Mouse (Mus musculus): Measurements from ENCODE around the gene Akap7. TPM values are rescaled to one million over a fixed set of nuclear protein-coding genes. Genes with fewer than 3 reads are reported as not detected.
"Not testable (repeated sequence)": the region's sequence is repeated elsewhere in the genome, so short reads cannot be mapped to it uniquely, and the experiment has no call there.

The Akap7 gene
- polyA plus RNA-seq, 1 experiment: 10.6 TPM

DNA sequence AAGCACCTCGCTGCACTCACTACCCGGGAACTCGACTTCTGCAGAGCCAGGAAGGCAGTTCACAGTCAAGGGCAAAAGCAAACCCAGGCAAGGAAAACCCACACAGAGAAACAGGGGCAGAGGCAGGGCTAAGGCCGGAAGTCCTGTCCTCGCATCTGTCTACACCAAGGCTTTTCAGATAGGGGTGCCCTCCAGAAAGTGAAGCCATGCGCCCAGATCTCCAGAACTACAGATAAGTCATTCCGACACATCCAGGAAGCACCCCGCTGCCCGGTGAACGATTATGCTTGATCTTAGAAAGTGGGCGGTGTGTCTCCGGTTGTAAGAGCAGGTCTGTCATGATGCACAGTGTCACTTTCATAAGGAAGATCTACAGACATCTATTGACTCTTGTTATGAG, 109.1 kb downstream of the Akap7 start:
- no peaks in the 10 kb centered on the region for H3K27me3 ChIP-seq (ENCODE audit: control insufficient read depth, insufficient read depth, low read length)
- WGBS: 19% methylated on average over 12 of the region's 12 CpGs
- peaks cover 14% of the 10 kb centered on the region; the same call in 1 of the 2 replicates for H3K4me1 ChIP-seq (ENCODE audit: control insufficient read depth, insufficient read depth, insufficient read length, low read length)
- H3K36me3 ChIP-seq (ENCODE audit: control insufficient read depth, insufficient read depth, low read length): peaks cover 7% of the 10 kb centered on the region; the same call in 1 of the 2 replicates
- peak overlapping the region; percentile 61 for H3K4me3 ChIP-seq (ENCODE audit: low read depth, low read length)
- H3K27ac ChIP-seq (ENCODE audit: insufficient read depth, low read depth, low read length): peak overlapping the region; percentile 100
- no peak for TF ChIP-seq CTCF (IDR thresholded peaks at IDR 0.05; ENCODE audit: extremely low read depth, insufficient read length, insufficient replicate concordance, low read depth, low read length)
- TF ChIP-seq POLR2A (IDR thresholded peaks at IDR 0.05; ENCODE audit: low read depth, low read length): no peak

DNA sequence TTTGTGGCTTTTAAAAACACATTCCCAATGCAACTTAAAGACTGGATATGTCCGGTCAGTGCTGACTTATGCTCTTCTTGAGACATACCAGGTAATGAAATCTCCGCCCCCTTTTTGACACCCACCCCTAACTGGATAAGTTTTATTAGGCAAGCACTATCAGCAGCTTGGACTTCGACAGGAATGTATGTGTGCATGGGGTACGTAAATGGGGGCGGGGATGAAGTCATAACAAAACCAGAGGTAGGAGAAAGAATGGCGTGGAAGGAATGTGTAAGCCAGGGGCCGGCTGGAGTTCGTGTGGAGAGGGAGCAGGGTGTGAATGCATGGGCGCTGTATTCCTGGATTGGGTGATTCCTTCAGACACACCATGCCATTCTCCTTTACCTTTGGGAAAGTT, 109.6 kb downstream of the Akap7 start:
- WGBS: 21% methylated on average over 9 of the region's 9 CpGs
- Histone ChIP-seq H3K27ac (ENCODE audit: insufficient read depth, low read depth, low read length) (peak overlapping the region; percentile 100), H3K36me3 (ENCODE audit: control insufficient read depth, insufficient read depth, low read length) (peaks cover 7% of the 10 kb centered on the region; the same call in 1 of the 2 replicates), H3K4me1 (ENCODE audit: control insufficient read depth, insufficient read depth, insufficient read length, low read length) (peaks cover 16% of the 10 kb centered on the region; the same call in 1 of the 2 replicates), H3K27me3 (ENCODE audit: control insufficient read depth, insufficient read depth, low read length) (no peaks in the 10 kb centered on the region), H3K4me3 (ENCODE audit: low read depth, low read length) (peak overlapping the region; percentile 61)
- TF ChIP-seq CTCF (IDR thresholded peaks at IDR 0.05; ENCODE audit: extremely low read depth, insufficient read length, insufficient replicate concordance, low read depth, low read length) (no peak), POLR2A (IDR thresholded peaks at IDR 0.05; ENCODE audit: low read depth, low read length) (0 out of 2 replicates have a peak, but pooled peaks have one; percentile 30)

DNA sequence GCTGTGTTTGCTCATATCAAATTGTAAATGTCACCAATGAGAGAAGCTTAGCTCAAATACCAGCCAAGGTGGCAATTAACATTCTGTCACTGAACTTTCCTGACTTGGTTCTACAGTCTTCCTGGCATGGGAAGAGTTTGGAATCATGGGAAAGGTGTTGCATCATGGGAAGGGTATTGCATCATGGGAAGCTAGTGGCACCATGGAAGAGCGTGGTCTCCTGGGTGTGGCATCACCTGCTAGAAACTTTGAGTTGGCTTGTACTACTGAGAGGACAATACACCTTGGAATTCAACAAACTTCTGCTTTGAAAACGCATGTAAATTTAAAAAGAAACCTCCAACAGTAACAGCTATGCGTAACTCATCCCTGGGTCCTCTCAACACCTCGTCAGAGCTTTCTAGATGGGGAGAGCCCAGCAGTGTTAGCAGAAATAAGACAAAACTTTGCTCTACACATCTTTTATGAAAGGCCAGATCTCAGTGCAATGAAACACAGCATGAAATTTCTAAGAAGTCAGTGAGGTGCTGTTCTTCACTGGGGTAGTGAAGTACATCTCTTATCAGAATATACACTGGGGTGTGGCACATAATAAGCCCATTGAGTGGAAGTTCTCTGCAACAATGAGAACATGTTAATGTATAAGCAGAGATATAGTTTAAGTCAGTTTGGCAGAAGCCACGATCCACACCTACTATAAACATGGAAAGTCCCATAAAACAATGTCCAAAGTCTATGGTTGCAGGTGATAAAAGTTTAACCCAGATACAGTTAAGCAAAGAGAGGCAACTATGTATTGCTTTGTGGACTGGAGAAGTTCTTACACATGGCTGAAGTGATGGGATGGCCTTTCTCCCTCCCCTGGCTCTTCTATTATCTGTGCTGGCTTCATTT, 115.2 kb downstream of the Akap7 start:
- peaks cover 25% of the 10 kb centered on the region for H3K4me1 ChIP-seq (ENCODE audit: control insufficient read depth, insufficient read depth, insufficient read length, low read length)
- peak overlapping the region; percentile 99 for H3K27ac ChIP-seq (ENCODE audit: insufficient read depth, low read depth, low read length)
- no peaks in the 10 kb centered on the region for H3K27me3 ChIP-seq (ENCODE audit: control insufficient read depth, insufficient read depth, low read length)
- no peak overlapping the region for H3K4me3 ChIP-seq (ENCODE audit: low read depth, low read length)
- TF ChIP-seq CTCF (IDR thresholded peaks at IDR 0.05; ENCODE audit: extremely low read depth, insufficient read length, insufficient replicate concordance, low read depth, low read length) (no peak), POLR2A (IDR thresholded peaks at IDR 0.05; ENCODE audit: low read depth, low read length) (no peak)
- peaks cover 8% of the 10 kb centered on the region; the same call in 1 of the 2 replicates for H3K36me3 ChIP-seq (ENCODE audit: control insufficient read depth, insufficient read depth, low read length)
- WGBS: 28% methylated on average over 5 of the region's 5 CpGs

DNA sequence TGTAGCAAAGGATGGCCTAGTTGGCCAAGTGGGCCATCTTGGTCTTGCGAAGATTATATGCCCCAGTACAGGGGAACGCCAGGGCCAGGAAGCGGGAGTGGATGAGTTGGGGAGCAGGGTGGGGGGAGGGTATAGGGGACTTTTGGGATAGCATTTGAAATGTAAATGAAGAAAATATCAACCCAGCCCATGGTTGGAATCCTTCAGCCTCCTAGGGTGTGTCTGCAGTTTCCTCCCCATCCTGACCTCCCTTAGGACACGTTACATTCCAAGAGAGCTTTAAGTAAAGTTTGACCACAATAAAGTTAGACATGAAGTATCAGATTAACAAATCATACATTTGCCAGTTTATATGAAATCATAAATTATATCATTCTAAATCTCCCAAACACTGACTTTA, 116.5 kb downstream of the Akap7 start:
- peaks cover 8% of the 10 kb centered on the region; the same call in 1 of the 2 replicates for H3K36me3 ChIP-seq (ENCODE audit: control insufficient read depth, insufficient read depth, low read length)
- H3K27ac ChIP-seq (ENCODE audit: insufficient read depth, low read depth, low read length): no peak overlapping the region
- no peak for TF ChIP-seq POLR2A (IDR thresholded peaks at IDR 0.05; ENCODE audit: low read depth, low read length)
- TF ChIP-seq CTCF (IDR thresholded peaks at IDR 0.05; ENCODE audit: extremely low read depth, insufficient read length, insufficient replicate concordance, low read depth, low read length): no peak
- WGBS: 87% methylated on average over 4 of the region's 4 CpGs
- no peak overlapping the region for H3K4me3 ChIP-seq (ENCODE audit: low read depth, low read length)
- peaks cover 22% of the 10 kb centered on the region for H3K4me1 ChIP-seq (ENCODE audit: control insufficient read depth, insufficient read depth, insufficient read length, low read length)
- no peaks in the 10 kb centered on the region for H3K27me3 ChIP-seq (ENCODE audit: control insufficient read depth, insufficient read depth, low read length)

DNA sequence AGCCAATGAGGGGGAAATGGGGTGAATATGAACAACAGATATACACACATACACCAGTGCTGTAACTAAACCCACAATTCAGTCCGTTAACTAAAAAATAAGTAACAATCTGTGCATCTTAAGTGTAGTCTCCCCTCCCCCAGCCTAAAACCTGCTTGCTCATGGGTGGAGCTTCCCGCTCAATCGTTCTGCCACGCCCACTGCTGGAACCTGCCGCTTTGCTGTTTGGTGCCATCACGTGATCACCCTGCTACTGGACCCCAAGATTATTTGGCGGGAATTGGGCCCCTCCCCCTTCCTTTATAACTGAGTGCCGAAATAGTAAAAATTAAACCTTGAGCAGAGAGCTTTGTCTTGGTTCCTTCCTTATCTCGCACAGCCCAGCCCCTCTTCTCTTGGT, 121.4 kb downstream of the Akap7 start:
- not testable (repeated sequence) for H3K27ac ChIP-seq (ENCODE audit: insufficient read depth, low read depth, low read length); H3K36me3 ChIP-seq (ENCODE audit: control insufficient read depth, insufficient read depth, low read length); H3K4me3 ChIP-seq (ENCODE audit: low read depth, low read length); H3K27me3 ChIP-seq (ENCODE audit: control insufficient read depth, insufficient read depth, low read length)
- 22% methylated on average over 9 of the region's 9 CpGs for WGBS
- peaks cover 22% of the 10 kb centered on the region for H3K4me1 ChIP-seq (ENCODE audit: control insufficient read depth, insufficient read depth, insufficient read length, low read length)

DNA sequence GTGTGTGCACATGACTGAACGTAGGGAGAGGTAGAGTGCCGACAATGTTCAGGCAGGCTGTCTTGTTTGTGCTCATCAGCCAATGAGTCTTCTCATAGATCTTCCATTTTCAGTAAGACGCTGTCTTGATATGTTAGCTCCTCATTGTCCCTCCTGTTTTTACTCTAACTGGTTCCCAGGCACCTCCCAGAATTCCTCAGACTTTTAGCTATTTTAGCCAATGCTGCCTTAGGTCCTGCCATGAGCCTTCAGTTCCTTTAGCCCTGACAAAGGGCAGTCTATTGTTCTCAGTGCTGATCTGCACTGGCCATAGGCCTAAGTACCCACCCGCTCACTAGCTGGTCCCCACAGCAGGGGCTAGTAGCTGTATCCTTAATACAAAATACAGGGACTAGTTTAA, 122.0 kb downstream of the Akap7 start:
- H3K4me1 ChIP-seq (ENCODE audit: control insufficient read depth, insufficient read depth, insufficient read length, low read length): peaks cover 22% of the 10 kb centered on the region
- peak overlapping the region; percentile 41; the same call in 1 of the 2 replicates for H3K27ac ChIP-seq (ENCODE audit: insufficient read depth, low read depth, low read length)
- 89% methylated on average over 4 of the region's 4 CpGs for WGBS
- no peaks in the 10 kb centered on the region for H3K36me3 ChIP-seq (ENCODE audit: control insufficient read depth, insufficient read depth, low read length)
- TF ChIP-seq POLR2A (IDR thresholded peaks at IDR 0.05; ENCODE audit: low read depth, low read length): no peak
- no peak for TF ChIP-seq CTCF (IDR thresholded peaks at IDR 0.05; ENCODE audit: extremely low read depth, insufficient read length, insufficient replicate concordance, low read depth, low read length)
- H3K4me3 ChIP-seq (ENCODE audit: low read depth, low read length): no peak overlapping the region
- H3K27me3 ChIP-seq (ENCODE audit: control insufficient read depth, insufficient read depth, low read length): no peaks in the 10 kb centered on the region

DNA sequence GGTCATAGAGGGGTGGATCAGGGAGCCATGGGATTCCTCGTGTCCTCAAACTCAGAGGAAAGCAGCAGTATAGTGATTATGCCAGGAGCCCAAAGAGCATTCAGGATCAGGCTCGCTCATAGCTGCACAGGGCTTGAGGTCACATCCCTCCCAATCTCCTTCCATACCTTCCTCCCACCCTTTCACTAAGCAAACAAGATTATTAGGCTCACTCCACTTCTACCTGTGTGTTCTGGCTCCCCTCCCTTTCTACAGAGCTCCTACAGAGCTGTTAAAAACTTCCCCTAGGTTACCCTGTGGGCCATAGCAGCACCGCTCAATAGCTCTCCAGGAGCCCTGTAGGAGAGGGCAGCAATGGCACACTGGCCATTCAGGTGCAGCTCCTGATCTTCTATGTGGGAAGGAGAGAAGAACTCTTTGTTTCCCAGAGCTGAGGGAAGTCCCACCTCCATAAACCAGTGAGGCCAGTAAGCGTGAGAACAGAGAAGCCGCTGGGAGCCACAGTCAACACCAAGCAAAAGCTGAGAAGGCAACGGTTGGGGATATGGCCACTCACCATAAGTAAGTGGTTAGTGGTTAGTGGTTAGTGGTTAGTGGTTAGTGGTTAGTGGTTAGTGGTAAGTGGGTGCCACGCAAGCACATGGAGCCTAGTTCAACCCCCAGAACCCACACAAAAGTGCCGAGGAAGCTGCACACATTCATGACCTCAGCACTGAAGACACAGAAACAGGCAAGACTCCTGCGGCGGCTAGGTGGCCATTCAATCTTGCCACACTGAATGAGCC, 122.7 kb downstream of the Akap7 start:
- no peak overlapping the region for H3K4me3 ChIP-seq (ENCODE audit: low read depth, low read length)
- no peaks in the 10 kb centered on the region for H3K27me3 ChIP-seq (ENCODE audit: control insufficient read depth, insufficient read depth, low read length)
- 44% methylated on average over 10 of the region's 10 CpGs for WGBS
- H3K4me1 ChIP-seq (ENCODE audit: control insufficient read depth, insufficient read depth, insufficient read length, low read length): peaks cover 25% of the 10 kb centered on the region
- TF ChIP-seq POLR2A (IDR thresholded peaks at IDR 0.05; ENCODE audit: low read depth, low read length) (no peak), CTCF (IDR thresholded peaks at IDR 0.05; ENCODE audit: extremely low read depth, insufficient read length, insufficient replicate concordance, low read depth, low read length) (no peak)
- no peaks in the 10 kb centered on the region for H3K36me3 ChIP-seq (ENCODE audit: control insufficient read depth, insufficient read depth, low read length)
- peak overlapping the region; percentile 3 for H3K27ac ChIP-seq (ENCODE audit: insufficient read depth, low read depth, low read length)
